Mouse (Mus musculus) lung, adult 2 months (tissue): ENCODE results near the gene Taf1a.

Experiments used
- CTCF ChIP-seq: fragments of 200-500 bp; IDR thresholded peaks from 2 replicates; pipeline ENCODE4 v1.5.1; 2011; ENCODE audit warnings: mild to moderate bottlenecking, low read length, control low read depth; ENCODE audit not compliant: insufficient read depth
- POLR2A ChIP-seq: fragments of 200-500 bp; IDR thresholded peaks from 2 replicates; pipeline ENCODE4 v1.6.1; 2011; ENCODE audit warnings: low read depth, mild to moderate bottlenecking, control low read depth, low read length, borderline replicate concordance; ENCODE audit errors: extremely low read depth

DNA sequence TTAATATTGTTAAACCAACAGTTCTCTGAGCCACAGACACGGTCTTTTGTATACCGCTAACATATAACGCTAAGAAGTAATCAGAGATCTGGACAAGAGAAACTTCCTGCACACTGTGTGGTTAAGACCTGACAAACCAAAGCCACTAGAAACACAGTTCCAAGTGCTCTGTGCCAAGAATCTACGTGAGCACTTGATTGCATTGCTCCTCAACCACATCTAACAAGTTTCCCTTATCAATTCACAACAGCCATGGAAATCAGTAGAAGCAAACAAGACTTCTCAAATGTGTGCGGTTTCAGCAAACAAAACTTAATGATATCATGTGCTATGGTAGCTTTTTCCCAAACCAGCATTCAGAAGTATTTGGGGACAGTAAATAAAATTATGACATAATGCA is 26.5 kb upstream of the Taf1a start:
- TF ChIP-seq CTCF (no peak), POLR2A (no peak)
